Mouse (Mus musculus): ENCODE measurements around the gene Gm45062. TPM values are rescaled to one million over a fixed set of nuclear protein-coding genes. Genes with fewer than 3 reads are reported as not detected.
"Not testable (repeated sequence)": the region's sequence is repeated elsewhere in the genome, so short reads cannot be mapped to it uniquely, and the experiment has no call there.

Gm45062 gene
- polyA plus RNA-seq, 1 experiment from 2014 or later = 1.4 TPM

DNA sequence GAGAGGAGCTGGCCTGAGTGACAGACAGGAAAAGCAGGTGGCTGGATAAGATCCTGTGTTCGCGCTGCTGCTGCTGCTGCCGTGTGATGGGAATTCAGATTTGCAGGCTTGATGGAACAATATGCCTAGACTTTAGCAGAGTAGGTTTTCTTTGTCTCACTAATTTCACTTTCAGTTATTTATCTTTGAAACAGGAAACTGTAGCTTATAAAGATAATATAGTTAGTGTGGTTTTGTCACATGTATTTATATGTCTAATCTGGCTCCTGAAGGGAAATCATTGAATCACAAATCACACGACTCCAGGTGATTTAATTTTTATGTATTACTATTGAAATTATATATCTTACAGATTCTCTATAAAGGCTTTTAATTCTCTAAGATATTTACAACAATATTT, 24.0 kb downstream of the Gm45062 start:
- H3K27ac ChIP-seq = no peak overlapping the region
- H3K9ac ChIP-seq = no peak overlapping the region
- no peaks in the 10 kb centered on the region for H3K27me3 ChIP-seq (replicated peaks)
- WGBS (ENCODE audit: insufficient replicate concordance) = 54% methylated on average over 4 of the region's 4 CpGs
- peaks cover 10% of the 10 kb centered on the region for H3K36me3 ChIP-seq
- H3K4me2 ChIP-seq = no peak overlapping the region
- H3K4me1 ChIP-seq = no peaks in the 10 kb centered on the region
- no peaks in the 10 kb centered on the region for H3K9me3 ChIP-seq (replicated peaks)
- ATAC-seq = no peak
- no peak overlapping the region for H3K4me3 ChIP-seq

GRCm38 (mm10) chr6:8285401-8285960, 26.2 kb downstream of the Gm45062 start:
- ATAC-seq = no peak
- 69% methylated on average over 3 of the region's 3 CpGs for WGBS (ENCODE audit: insufficient replicate concordance)
- Histone ChIP-seq H3K27ac (no peak overlapping the region), H3K9ac (no peak overlapping the region), H3K9me3 (replicated peaks) (no peaks in the 10 kb centered on the region), H3K4me1 (no peaks in the 10 kb centered on the region), H3K27me3 (replicated peaks) (no peaks in the 10 kb centered on the region), H3K4me2 (no peak overlapping the region), H3K4me3 (no peak overlapping the region), H3K36me3 (0 out of 2 replicates have a peak, but pooled peaks cover 5% of the 10 kb centered on the region)

DNA sequence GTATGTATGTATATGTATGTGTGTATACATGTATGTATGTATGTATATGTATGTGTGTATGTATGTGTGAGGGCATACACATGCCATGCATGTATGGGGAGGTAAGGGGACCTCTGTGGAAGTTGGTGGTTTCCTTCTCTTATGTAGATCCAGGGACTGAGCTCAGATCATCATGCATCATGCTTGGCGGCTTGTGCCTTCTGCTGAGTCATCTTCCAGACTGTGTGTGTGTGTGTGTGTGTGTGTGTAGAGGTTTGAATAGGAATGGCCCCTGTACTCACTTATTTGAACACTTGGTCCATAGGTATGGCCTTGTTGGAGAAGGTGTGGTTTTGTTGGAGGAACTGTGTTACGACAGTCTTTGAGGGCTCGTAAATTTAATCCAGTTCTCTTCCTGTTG, 26.9 kb downstream of the Gm45062 start:
- Histone ChIP-seq H3K27ac (no peak overlapping the region), H3K4me2 (no peak overlapping the region), H3K9ac (no peak overlapping the region), H3K4me1 (no peaks in the 10 kb centered on the region), H3K9me3 (replicated peaks) (no peaks in the 10 kb centered on the region), H3K4me3 (no peak overlapping the region), H3K36me3 (0 out of 2 replicates have a peak, but pooled peaks cover 5% of the 10 kb centered on the region), H3K27me3 (replicated peaks) (no peaks in the 10 kb centered on the region)
- 78% methylated on average over 3 of the region's 3 CpGs for WGBS (ENCODE audit: insufficient replicate concordance)
- ATAC-seq = no peak

DNA sequence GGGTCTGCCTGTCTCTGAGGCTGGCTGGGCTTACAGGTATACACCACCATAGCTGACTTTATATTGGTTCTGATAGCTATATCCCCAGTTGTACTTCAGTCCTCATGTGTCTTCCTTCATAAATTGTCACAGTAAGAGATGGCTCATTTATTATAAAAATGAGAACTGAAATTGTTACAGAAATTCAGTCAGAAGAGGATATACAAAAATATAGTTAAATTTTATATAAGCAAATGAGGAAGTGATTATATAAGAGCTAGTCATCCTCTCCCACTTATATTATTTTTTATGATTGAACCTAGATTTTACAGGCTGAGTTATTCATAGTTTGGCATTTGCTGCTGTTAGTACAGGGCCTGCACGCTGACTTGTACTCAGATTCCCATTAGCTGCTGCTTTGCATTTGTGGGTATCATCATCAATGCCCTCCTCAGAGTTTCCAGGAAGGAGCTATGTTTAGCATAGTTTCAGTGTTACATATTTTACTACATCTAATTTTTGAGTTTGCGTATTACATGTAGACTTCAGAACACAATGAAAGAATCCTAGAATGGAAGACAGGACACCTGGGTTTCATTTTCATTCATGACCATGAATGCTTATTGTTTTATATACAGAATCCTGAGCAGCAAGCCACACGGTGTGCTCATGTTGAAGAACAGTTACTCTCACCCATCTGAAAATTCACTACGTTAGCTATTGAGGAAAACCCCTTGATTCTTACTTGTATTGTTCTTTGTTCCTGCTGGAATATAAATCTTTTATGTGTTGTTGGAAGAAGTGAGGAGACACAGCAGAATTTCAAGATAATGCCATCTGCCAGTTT, 29.7 kb downstream of the Gm45062 start:
- no peak for ATAC-seq
- 75% methylated on average over 4 of the region's 4 CpGs for WGBS (ENCODE audit: insufficient replicate concordance)
- no peak overlapping the region for H3K4me3 ChIP-seq

DNA sequence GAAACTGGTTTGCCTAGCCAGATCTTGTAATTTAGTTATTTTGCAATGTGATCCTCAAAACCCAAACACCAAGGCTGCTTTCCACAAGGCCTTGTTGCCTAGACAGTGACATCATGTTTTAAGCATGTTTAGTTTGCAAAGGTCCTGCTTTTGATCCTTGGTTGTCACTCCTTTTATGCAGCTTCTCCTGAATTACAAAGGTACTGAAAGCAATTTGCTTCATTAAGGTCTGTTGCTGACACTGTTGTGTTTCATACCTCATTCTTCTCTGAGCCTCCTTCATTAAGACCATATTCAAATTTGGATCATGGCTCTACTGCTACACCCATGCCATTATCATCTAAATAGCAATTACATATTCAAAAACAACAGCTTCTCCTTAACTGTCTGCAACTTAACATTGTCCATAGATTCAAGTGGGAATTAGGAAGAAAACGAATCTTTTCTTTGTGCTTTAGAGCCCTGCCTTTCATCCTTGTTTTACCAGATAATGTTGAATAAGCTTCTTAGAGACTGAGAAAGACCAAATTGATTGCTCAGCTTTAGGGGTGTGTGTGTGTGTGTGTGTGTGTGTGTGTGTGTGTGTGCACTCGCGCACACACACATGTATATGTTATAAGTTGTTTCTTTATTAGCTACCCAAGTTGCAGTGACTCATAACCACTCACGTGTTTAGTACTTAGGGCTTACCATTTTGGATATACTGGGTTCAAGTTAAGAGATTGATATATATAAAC, 35.0 kb downstream of the Gm45062 start:
- Histone ChIP-seq H3K4me3 (no peak overlapping the region), H3K27ac (no peak overlapping the region), H3K27me3 (replicated peaks) (no peaks in the 10 kb centered on the region), H3K36me3 (no peaks in the 10 kb centered on the region), H3K4me2 (no peak overlapping the region), H3K4me1 (no peaks in the 10 kb centered on the region), H3K9me3 (replicated peaks) (no peaks in the 10 kb centered on the region), H3K9ac (no peak overlapping the region)
- 84% methylated on average over 4 of the region's 4 CpGs for WGBS (ENCODE audit: insufficient replicate concordance)
- ATAC-seq = no peak

More for the DNA sequence above, 29.7 kb downstream of the Gm45062 start:
- H3K9me3 ChIP-seq (replicated peaks) = no peaks in the 10 kb centered on the region
- no peak overlapping the region for H3K4me2 ChIP-seq
- no peak overlapping the region for H3K27ac ChIP-seq
- no peak overlapping the region for H3K9ac ChIP-seq
- H3K4me1 ChIP-seq = no peaks in the 10 kb centered on the region
- H3K27me3 ChIP-seq (replicated peaks) = no peaks in the 10 kb centered on the region
- 0 out of 2 replicates have a peak, but pooled peaks cover 5% of the 10 kb centered on the region for H3K36me3 ChIP-seq

DNA sequence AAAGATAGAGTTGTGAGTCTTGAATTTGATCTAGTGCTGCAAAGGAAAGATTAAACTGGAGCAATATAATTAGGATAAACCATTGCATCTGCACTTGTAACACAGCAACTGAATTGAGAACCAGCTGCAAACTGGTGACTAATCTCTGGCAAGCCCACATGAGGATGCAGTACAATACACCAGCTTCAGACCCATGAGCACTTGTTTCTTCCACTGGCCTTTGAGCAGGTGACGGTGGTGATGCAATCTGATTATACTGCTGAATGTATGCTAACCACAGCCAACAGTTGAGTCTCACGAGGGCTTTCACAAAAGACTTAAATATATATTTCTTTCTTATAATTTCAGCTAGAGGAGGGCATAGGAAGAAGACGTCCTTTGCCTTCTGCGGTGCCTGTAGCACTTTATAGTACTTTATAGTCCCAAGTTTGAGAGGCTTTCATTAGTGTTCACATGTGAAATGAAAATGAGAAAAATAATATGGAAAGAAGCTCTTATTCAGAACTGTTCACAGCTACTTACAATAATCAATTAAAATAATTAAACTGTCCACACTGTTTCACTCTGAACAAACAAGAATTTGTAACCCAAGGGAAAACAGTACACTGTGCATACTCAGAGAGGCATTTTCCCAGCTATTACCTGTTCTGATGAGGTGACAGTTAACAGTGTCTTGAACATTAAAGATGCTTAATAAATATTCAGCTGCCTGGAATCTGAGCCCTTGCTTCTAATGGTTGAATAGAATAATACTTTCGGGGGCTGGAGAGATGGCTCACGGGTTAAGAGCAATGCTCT, 40.0 kb downstream of the Gm45062 start:
- no peak overlapping the region for H3K4me2 ChIP-seq
- H3K36me3 ChIP-seq = no peaks in the 10 kb centered on the region
- H3K27me3 ChIP-seq (replicated peaks) = no peaks in the 10 kb centered on the region
- no peak for ATAC-seq
- H3K27ac ChIP-seq = no peak overlapping the region
- no peak overlapping the region for H3K9ac ChIP-seq
- H3K9me3 ChIP-seq (replicated peaks) = no peaks in the 10 kb centered on the region
- H3K4me3 ChIP-seq = no peak overlapping the region
- 71% methylated on average over 6 of the region's 6 CpGs for WGBS (ENCODE audit: insufficient replicate concordance)
- H3K4me1 ChIP-seq = no peaks in the 10 kb centered on the region

DNA sequence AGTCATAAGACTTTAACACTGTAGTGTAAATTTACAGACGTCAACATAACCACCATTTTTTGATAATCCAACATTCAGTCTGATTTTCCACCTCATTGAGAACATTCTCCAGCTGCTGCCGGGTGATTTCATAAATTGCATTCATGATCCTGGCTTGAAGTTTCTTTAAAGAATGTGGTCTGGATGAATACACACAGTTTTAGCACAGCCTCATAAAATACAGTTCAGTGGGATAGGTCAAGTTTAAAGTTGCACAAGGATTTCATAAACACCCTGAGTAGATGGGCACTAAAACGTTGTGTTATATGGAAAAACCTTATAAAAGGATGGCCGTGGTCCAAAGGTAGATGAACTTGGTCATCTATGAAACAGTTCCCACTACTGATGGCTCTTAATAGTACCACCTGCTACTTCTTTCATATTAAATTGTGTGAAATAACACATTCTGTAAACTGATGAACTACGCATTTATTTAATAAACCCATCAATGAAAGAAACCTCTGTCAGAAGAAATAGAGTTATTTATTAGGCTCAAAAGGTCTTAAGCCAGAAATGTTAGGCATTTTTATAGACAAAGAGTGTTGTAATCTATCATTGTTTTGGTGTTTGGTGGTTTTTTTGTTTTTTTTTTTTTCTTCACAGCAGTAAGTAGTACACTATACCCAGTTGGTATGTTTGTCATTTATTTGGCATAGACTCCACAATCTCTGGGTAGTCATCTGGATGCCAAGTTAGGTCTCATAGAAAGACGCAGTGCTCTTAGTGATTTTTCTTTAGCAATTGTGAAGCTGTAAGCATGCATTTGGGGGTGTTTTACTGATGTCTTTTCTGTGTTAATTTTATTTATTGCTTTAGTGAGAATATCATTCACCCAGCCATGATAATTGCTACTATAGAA, 48.9 kb downstream of the Gm45062 start:
- H3K4me3 ChIP-seq = no peak overlapping the region
- no peak overlapping the region for H3K4me2 ChIP-seq
- H3K9ac ChIP-seq = no peak overlapping the region
- no peaks in the 10 kb centered on the region for H3K27me3 ChIP-seq (replicated peaks)
- H3K4me1 ChIP-seq = no peaks in the 10 kb centered on the region
- no peaks in the 10 kb centered on the region for H3K36me3 ChIP-seq
- no peak for ATAC-seq
- no peak overlapping the region for H3K27ac ChIP-seq
- H3K9me3 ChIP-seq (replicated peaks) = no peaks in the 10 kb centered on the region
- 79% methylated on average over 6 of the region's 6 CpGs for WGBS (ENCODE audit: insufficient replicate concordance)

DNA sequence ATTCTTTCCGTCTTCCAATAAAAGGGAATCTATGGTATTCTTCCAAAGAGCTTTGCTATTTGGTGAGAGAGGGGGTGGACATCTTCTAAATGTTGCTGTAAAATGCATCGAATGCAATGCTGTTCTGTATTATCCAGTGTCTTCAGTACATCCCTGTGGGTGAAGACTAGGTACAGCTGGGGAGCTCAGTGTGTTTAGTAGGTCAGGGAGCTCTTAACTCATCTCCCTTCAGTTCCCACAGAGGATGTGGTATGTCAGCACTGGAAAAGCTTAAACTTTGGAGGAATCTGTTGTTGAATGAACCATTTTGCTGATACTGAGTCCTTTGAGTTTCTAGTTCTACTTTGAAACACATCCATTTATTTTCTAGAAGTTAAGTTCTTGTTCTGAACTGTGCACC, 53.3 kb downstream of the Gm45062 start:
- H3K27ac ChIP-seq = no peak overlapping the region
- no peaks in the 10 kb centered on the region for H3K4me1 ChIP-seq
- no peak for ATAC-seq
- no peaks in the 10 kb centered on the region for H3K9me3 ChIP-seq (replicated peaks)
- no peak overlapping the region for H3K9ac ChIP-seq
- no peak overlapping the region for H3K4me3 ChIP-seq
- WGBS (ENCODE audit: insufficient replicate concordance) = 72% methylated on average over 2 of the region's 2 CpGs
- no peak overlapping the region for H3K4me2 ChIP-seq
- H3K36me3 ChIP-seq = no peaks in the 10 kb centered on the region
- H3K27me3 ChIP-seq (replicated peaks) = no peaks in the 10 kb centered on the region

DNA sequence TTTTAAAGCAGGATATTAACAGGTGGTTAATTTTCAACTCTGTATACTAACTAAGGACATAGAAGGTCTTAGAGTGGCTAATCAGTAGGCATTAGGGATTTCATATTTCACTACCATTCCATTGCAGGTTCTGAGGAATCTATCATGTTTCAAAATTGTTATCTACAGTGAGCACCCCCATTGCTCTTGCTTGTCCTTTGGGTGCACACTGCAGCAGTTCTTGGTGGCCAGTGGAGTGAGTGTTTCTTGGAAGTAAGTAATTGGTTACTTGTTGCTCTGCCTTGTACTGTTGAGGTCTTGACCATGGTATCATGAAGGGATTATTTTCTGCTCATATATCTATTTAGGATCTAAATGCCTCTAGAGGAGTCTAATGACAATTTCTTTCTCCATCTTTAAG, 57.0 kb downstream of the Gm45062 start:
- Histone ChIP-seq H3K4me3 (no peak overlapping the region), H3K27me3 (replicated peaks) (no peaks in the 10 kb centered on the region), H3K27ac (no peak overlapping the region), H3K9ac (no peak overlapping the region), H3K4me2 (no peak overlapping the region), H3K4me1 (no peaks in the 10 kb centered on the region), H3K36me3 (no peaks in the 10 kb centered on the region), H3K9me3 (replicated peaks) (no peaks in the 10 kb centered on the region)
- no peak for ATAC-seq

- Histone ChIP-seq H3K4me3 (no peak overlapping the region), H3K4me1 (no peaks in the 10 kb centered on the region), H3K9ac (no peak overlapping the region), H3K27ac (no peak overlapping the region), H3K36me3 (no peaks in the 10 kb centered on the region), H3K9me3 (replicated peaks) (no peaks in the 10 kb centered on the region), H3K27me3 (replicated peaks) (no peaks in the 10 kb centered on the region), H3K4me2 (no peak overlapping the region)
- 88% methylated on average over 2 of the region's 2 CpGs for WGBS (ENCODE audit: insufficient replicate concordance)
- no peak for ATAC-seq
Observed at GRCm38 (mm10) chr6:8319591-8319990, 60.3 kb downstream of the Gm45062 start.

GRCm38 (mm10) chr6:8331496-8331895, 72.2 kb downstream of the Gm45062 start:
- not testable (repeated sequence) for H3K4me1 ChIP-seq, ATAC-seq
- 85% methylated on average over 3 of the region's 3 CpGs for WGBS (ENCODE audit: insufficient replicate concordance)

More at GRCm38 (mm10) chr6:8331496-8331895, 72.2 kb downstream of the Gm45062 start:
- H3K27ac ChIP-seq; H3K27me3 ChIP-seq (replicated peaks); H3K4me2 ChIP-seq; H3K36me3 ChIP-seq; H3K4me3 ChIP-seq; H3K9ac ChIP-seq; H3K9me3 ChIP-seq (replicated peaks): not testable (repeated sequence)

Measured in liver, embryonic 12.5 days (tissue).